Mouse (Mus musculus) R1 (cell line): ENCODE results near the gene Cep128.

Source experiments
- DNase-seq: peaks from one replicate; pipeline ENCODE4 v3.0.0-alpha.2; 2018; ENCODE audit warnings: low read depth, low spot score

Gene Cep128

DNA sequence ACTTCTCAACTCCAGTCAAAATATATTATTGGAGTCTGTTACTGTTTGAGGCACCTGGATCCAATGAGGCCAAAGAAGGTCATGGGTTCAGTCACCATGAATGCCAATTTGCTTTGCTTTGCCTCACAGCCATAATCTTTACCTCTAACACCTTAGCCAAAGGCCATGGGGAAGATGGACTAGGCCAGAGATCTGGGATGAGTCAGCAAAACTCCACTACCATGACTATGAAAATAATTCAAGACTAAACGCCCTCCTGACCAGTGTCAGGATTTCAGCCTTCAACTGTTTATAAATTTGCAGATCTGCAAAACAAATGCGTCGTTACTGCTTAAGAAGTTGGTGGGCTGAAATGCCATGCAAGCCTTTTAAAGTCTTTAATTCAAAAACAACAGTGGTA, 76.5 kb downstream of the Cep128 start:
- DNase-seq = no peak

DNA sequence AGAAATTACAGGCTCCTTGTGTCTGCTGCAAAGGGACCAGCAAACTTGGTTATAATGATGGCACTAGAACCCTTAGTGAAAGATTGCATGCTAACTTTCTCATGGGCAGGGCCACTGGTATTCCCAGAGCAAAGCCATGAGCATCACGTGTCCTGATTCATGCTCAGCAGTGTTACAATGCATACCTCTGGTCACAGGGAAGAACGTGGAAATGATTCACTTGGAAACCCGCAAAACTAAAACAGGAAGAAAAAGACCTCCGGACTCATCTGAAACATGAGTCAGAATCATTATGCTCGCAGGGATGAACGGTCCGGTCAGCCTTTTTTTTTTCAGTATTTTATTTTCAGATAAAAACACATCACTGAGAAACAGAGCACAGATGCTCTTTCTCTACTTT, 78.4 kb downstream of the Cep128 start:
- no peak for DNase-seq

DNA sequence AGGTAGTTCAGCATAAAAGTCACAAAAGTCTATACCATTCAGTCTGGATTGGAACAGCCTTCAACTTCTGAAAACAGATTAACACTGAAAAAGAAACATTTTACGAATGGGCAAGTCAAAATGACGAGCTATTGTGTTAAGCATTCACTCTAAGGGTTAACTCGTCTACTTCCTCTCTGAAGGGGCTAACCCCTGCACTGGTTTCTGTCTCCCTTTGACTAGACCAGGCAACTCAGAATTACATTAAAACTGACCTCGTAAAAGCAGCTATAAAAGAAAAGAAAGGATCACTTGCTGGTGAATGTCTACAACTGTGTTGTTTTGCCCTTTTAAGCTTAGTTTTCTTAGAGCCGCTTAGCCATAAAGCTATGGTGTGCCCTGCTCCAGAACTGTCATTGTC, 79.2 kb downstream of the Cep128 start:
- DNase-seq = no peak

DNA sequence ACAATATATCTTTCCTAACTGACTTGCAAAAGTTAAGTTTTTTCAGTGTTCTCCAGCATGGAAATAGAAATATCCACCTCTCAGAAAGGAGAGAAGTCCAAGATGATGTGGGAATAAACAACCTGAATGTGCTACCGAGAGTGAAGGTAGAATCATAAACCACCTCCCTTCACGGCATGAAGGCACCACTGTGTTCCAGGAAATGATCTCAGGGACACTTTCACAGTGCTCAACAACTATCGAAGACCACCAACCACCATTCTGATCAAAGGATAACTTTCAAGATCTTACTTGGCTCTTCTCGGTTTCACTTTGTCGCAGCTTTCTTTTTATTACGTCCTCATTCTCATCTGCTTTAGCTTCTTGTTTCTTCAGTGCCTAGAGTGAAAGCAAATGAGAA, 85.5 kb downstream of the Cep128 start:
- no peak for DNase-seq

DNA sequence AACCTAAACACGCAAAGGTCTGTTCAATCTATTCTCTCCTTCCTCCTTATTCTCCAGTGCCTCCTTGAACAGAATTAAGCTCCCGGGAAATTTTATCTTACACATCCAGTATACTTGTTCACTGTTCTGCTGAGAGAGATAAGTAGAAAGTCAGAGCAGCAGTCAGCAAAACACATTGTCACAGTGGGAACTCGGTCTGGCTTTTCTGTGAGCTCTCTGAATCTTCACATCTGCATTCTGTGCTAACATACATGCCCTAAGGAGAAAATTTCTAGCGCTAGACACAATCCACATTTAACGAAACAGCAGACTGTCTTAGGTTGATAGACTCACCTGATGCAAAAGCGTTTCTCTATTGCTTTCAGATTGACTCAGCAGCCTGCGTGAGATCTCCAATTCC, 88.3 kb downstream of the Cep128 start:
- no peak for DNase-seq

DNA sequence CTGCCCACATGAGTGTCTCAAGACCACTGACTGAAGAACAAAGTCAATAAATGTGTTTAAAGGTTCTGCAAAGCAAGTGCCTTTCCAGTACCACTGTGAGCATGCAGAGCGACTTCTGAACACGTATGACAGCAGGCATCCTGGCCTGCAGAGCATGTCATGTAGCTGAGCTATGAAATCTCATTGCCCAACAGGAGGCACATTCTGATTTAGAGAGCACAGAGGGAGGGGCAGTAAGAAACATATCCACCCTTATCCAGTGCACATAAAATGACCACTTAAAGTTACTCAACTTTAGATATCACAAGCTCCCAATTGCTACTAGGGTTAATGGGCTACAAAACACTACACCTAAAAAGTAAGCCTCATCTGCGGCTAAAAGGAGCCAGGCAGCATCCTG, 88.8 kb downstream of the Cep128 start:
- DNase-seq = no peak

DNA sequence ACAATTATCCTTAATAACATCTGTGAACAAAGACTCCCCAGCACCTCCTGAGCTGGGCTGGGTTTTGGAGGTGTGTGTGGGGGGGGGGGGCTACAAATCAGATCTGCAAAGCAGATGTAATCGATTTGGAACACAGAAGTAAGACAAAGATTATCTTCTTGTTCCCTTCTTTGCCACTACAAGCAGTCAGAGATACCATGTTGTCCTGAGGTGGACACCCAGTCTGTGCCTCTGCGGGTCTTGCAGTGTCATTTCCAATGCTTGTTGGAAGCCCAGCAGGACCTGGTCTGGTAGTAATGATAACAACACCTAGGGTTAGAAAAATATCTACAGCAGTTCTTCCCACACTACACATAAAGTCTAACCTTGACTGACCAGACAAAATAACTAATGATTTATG, 110.3 kb downstream of the Cep128 start:
- no peak for DNase-seq

DNA sequence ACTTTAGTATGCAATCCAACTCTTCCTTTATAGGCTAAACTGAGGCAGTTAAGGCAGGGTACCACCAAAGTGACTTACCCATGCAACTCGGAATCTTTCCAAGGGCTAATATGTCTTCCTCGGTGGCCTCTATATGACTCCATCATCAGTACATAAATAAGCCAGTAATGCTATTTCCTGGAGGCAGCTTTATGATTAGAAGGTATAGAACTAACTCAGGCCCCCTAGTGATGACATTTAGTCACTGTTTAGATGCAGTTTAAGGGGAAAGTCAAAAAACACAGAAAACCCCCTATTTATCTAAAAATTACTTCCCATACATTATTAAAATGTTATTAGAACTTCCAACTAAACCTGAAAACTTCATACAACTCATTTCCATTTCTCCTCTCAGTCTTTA, 114.6 kb downstream of the Cep128 start:
- DNase-seq = no peak

DNA sequence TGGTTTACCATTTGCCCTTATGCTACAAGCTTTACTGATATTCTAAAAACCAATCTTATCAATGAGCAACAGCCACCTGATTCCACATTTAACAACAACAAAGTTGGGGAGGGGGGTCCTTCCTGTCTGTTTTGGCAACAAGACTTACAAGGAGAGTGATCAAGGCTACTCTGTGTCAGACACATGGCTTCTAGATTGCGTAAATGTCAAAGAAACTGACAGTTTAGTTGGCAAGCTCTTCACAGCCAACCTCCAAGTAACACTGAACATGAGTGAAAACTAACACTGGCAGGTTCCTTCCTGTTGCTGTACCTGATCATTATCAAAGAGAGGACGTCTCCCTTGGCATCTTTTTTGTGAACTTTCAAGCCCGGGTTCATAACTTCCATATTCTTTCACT, 115.2 kb downstream of the Cep128 start:
- DNase-seq = no peak

DNA sequence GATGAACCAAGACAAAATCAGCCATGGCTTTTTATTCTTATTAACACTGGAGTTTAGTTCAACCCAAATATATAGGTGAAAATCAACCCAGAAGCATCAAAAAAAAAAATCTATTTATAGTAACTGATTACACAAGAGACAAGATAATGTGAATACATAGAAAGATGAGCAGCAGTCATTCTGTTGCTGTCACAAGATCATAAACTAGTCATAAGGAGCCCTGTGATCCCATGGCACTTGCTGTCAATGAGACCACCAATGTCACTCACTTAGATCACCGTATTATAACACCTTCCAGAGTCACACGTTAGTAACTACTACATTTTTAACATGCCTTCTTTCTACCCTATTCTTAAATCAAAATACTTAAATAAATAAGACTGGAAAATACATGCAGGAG, 118.2 kb downstream of the Cep128 start:
- DNase-seq = no peak

DNA sequence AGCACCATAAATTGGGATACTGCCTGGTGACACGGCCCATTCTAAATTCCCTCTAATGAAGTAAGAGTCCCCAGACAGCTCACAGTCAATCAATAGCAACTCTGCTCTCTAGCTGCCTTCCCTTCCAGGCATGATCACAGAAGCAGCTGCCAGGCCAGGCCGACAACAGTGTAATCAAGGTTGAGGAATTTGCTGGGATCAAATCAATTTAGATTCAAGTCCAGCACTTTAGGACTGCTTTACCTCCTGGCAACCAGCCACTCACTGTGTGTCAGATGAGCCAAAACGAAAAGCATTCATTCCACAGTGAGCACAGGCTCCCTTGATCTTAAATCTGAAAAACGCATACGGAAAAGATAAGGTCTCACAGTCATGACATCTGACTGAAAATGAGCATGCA, 118.7 kb downstream of the Cep128 start:
- DNase-seq = no peak

DNA sequence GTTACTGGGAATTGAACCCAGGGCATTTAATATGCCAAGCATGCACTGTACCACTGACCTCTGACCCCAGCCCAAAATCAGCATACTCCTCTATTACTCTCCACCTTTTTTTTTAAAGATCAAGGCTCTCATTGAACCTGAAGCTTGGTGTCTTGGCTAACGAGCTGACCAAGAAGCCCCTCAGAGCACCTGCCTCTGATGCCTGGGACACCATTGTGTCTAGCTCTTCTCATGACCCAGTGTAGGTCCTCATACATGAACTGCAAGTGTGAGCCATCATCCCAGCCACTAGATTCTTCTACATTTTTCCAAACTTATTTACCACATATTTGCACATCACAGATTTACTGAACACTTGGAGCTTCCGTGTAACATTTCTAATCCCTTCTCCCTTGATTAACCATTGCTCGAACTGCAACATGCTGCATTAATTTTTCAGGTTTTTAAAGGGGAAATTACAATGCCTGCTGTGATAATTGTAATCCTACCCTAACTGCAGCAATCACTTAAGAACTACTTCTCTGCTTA, 119.3 kb downstream of the Cep128 start:
- DNase-seq = no peak

DNA sequence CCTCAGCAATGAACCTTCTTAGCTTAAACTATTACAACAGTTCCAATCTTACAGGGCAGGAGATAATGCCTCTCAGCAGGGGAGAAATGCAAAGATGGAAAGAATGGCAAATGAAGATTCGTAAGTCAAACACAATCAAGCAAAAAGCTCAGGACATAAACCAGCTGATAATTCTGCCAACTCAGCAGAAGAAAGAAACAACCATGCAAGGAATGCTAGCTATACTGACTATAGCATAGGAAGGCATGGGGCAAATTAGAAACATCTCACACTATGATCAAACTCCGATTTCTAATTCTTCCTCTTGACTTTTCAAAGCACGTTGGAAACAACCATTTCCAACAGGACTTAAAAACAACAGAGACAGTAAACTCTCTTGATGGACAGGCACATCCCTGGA, 120.5 kb downstream of the Cep128 start:
- DNase-seq = peak; percentile 26

DNA sequence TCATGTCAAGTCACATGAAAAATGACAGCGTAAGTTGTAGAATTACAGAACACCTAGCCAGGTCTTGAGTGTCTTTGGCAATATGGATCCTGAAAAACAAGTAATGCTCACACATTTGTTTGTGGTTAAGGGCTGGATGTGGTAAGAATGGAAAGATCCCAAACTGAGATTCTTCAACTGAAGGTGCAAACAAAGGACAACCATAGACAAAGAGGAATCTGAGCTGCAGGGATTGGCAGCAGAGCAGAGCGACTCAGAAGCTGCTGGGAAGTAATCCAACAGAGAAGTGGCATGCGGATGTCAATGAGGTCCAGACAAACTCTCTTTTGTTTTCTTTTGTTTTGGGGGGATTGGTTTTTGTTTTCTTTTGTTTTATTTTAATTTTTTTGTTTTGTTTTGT, 121.4 kb downstream of the Cep128 start:
- peak; percentile 20 for DNase-seq

DNA sequence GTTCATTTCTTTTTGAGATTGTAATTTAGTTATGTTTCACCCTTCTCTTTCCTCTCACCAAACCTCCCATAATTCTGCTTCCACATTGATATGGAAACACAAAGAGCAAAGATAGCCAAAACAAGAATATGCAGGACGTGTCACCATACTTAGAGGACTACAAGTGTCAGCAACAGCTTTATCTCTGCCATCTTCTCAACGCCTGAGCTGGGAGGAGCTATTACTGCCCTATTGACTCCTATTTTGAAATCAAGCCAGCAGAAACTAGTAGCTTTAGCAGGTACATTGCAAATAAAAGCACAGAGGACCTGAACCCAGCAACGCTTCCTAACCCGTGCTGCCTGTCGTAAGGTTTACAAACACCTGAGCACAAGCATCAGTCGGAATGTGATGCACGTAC, 127.9 kb downstream of the Cep128 start:
- no peak for DNase-seq

DNA sequence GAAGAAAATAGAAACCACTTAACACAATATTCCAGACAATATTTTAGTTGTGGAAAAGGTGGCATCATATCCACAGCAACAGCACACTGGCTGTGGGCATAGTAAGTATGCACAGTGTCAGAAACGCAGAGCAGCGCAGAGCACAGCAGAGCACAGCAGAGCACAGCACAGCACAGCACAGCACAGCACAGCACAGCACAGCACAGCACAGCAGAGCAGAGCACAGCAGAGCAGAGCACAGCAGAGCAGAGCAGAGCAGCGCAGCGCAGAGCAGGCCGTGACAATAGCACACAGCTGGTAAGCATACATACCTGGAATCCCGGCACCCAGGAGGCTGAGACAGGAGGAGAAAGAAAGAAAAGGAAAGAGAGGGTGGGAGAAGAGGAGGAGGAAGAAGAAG, 129.4 kb downstream of the Cep128 start:
- DNase-seq = no peak

DNA sequence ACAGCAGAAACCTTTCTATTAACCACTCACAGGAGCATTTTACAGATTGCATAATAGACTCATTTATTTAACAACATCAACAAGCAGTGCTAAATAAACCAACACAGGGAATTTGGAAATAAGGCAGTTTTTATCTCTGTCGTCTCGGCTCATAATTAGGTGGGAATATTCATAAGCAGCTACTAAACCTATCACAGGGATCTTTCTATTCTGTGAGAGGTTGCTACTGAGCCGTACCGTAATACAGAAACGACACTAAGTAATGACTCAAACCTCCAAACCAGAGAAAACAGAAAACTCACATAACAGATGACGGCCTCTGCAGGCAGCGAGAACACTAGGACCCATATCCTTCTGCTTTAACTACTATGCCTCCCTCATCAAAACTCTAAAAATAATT, 163.6 kb downstream of the Cep128 start:
- no peak for DNase-seq

DNA sequence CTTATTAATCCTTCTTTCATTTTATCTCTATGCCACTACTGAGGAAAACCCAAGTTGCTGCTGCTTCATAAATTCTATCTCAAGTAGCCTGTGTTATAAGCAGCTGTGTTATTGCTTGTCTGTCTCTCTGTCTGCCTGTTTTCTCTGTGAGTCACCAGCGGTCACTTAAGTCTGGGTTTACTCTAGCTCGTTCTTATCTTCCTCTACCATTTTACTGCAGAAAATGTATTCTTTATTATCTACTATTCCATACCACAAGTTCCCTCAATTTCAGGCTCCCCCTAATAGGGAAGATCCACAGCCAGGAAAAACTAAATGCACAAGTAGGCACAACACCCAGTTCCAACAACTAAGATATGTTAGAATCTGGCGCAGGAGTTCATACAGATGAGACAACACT, 178.7 kb downstream of the Cep128 start:
- no peak for DNase-seq

DNA sequence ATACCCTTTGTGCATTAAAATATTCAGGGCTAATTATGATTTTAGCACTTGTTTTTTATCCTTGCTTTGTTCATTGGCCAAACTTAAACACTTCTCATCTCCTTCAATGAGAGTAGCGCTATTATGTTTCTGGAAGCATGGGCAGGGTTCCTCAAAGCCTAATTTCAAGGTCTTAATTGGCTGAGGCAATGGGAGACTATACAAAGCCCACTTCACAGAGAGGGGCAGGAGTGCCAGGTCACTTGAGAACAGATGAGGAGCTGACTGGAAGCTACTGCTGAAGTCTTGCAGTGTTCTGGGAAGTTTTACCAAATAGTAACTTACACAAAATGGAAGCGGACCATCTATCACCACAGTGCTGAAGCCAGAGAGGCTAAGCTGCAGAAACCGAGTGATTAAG, 179.9 kb downstream of the Cep128 start:
- no peak for DNase-seq

DNA sequence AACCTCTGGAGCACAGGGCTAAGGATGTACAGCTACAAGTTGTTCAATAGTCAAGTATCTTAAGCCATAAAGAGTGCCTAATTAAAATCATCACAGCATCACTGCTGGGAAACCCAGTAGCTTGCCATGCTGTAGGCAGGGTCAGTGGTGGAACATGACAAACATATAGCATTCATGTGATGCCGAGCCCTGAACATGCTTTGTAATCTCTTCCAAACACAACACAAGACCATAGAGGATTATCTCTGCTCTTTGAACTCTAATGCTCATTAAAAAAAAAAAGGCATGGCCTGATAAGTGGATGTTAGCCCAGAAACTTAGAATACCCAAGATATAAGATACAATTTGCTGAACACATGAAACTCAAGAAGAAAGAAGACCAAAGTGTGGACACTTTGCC, 181.7 kb downstream of the Cep128 start:
- DNase-seq = no peak

DNA sequence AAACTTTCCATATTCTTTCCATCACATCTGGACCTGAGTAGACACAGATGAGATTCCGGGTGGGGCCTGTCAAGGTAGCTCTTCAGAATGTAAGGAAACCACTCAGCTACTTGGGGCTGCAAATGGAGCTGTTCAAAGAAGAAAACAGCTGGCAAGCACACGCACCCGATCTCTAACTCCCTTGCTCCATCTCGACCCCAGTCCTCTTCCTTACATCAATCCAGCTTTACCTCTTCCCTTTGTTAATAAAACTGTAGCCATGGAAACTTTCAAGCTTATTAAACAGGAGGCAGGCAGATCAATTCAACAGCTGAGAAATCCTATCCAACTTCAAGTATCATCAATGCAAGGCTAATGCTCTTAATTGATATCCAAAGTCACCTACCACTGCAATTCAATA, 195.1 kb downstream of the Cep128 start:
- no peak for DNase-seq

DNA sequence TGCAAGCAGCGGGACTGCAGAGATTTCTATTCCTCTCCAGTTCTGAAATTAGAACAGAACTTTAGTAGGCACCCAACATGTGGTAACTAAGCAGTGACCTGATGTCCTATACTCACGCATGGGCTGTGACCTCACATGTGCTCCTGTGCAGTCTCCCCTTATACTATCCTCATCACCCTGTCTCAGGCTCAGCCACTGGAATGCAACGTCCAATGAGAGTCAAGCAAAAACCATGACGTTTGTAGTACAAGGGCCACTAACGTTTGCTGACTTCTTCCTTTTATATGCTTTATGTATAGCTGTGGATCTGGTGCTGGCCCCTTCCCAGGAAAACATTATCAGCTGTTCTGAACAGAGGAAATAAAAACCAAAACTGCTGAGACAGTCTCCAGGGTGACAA, 198.6 kb downstream of the Cep128 start:
- no peak for DNase-seq

DNA sequence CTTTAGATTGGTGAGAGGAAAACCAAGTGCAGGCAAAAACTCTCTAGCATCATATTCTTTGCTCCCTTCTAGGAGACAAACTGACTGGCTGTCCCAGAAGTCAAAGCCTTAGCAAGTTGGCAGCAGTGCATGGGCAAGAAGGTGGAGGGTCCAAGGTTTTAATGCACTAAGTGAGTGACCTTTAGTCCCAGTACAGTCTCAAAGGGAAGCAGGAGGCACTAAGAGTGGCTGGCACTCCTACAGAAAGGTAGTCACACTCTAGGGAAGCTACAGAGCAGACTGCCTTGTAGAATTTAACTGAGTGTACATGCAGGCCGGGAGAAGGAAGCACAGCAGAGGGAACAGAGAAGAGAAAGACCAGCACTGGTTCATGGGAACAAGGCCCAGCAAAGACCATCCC, 199.6 kb downstream of the Cep128 start:
- DNase-seq = no peak

DNA sequence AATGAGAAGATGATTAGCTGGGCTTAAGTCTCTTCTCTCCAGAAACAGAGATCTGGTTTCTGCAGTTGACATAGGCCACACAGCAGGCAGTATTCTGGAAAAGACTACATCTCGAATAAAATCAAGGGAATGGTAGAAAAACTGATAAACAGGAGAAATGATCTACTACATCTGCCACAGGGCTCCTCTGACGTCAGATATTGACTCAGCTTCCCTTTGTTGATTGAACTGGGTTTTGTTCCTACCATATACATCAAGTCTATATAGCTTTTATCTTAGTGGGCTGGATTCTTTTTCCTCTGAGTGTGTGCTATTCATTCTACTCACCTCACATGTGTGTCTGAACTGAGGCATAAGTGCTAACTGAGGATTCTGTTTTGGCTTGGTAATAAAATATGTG, 200.3 kb downstream of the Cep128 start:
- no peak for DNase-seq
